Mouse (Mus musculus) forebrain, postnatal 0 days (tissue): ENCODE measurements around the gene Cenpn. TPM values are rescaled to one million over a fixed set of nuclear protein-coding genes. Genes with fewer than 3 reads are reported as not detected.

Source experiments
- ATAC-seq: fragments of 200-750 bp; cut with Nextera tagmentation; 2 replicates; pipeline ENCODE4 v1.8.0; 2017; ENCODE audit warnings: mild to moderate bottlenecking, moderate library complexity
- DNase-seq: peaks from one replicate; pipeline ENCODE4 v3.0.0-alpha.2; 2015
- H3K27ac ChIP-seq: fragments of 300-500 bp; sonication (generic); 2 replicates; pipeline ENCODE4 v1.5.1; 2014; ENCODE audit warnings: low read depth, mild to moderate bottlenecking, antibody characterized with exemption, low read length, moderate library complexity, mixed read lengths
- H3K27me3 ChIP-seq: fragments of 300-500 bp; sonication (generic); 2 replicates; pipeline ENCODE4 v1.6.1; 2014; ENCODE audit warnings: mild to moderate bottlenecking, low read length, mixed read lengths; ENCODE audit not compliant: insufficient read depth
- H3K36me3 ChIP-seq: fragments of 300-500 bp; sonication (generic); 2 replicates; pipeline ENCODE4 v1.6.1; 2014; ENCODE audit warnings: mild to moderate bottlenecking, moderate library complexity; ENCODE audit not compliant: insufficient read depth
- H3K4me1 ChIP-seq: fragments of 300-500 bp; sonication (generic); 2 replicates; pipeline ENCODE4 v1.6.1; 2014; ENCODE audit warnings: antibody characterized with exemption; ENCODE audit not compliant: insufficient read depth
- H3K4me2 ChIP-seq: fragments of 300-500 bp; sonication (generic); 2 replicates; pipeline ENCODE4 v1.6.1; 2014; ENCODE audit warnings: low read depth, mild to moderate bottlenecking, moderate library complexity
- H3K4me3 ChIP-seq: fragments of 300-500 bp; sonication (generic); 2 replicates; pipeline ENCODE4 v1.5.1; 2014; ENCODE audit warnings: low read depth, low read length, mixed read lengths
- H3K9ac ChIP-seq: fragments of 300-500 bp; sonication (generic); 2 replicates; pipeline ENCODE4 v1.6.1; 2014; ENCODE audit warnings: mild to moderate bottlenecking
- H3K9me3 ChIP-seq: fragments of 300-500 bp; sonication (generic); 2 replicates; pipeline ENCODE4 v1.6.1; 2016; ENCODE audit warnings: low read length
- CTCF ChIP-seq: sonication (generic); IDR thresholded peaks from 2 replicates; pipeline ENCODE4 v1.5.1; 2016; ENCODE audit warnings: antibody characterized with exemption, control low read depth, low read depth
- WGBS: fragments of 180-500 bp; shearing (Covaris S2); extraction: QIAGEN DNeasy Blood & Tissue Kit; methylation state at CpG from one replicate; pipeline ENCODE4 v1.1.7; 2014; 5-methylcytosine and 5-hydroxymethylcytosine counted together
- polyA plus RNA-seq: library from polyadenylated mRNA; unstranded; fragments of >200 nt; fragmentation: Nextera tagmentation; extraction: Ambion mirVana; gene quantifications from 2 replicates; pipeline ENCODE4 v1.2.1, GENCODE M21; 2015
- total RNA-seq: library from RNA; depleted of rRNA; stranded (reverse); fragments of >200 nt; gene quantifications from 2 replicates; pipeline ENCODE4 v1.2.3, GENCODE M21; 2014

Cenpn gene
- total and polyA plus RNA-seq, 2 experiments from 2014 or later: 5.2 to 5.9 TPM

- under 1% methylated on average over 22 of the region's 22 CpGs for WGBS
- peak; percentile 23; the same call in 1 of the 2 replicates for ATAC-seq
These were observed 559 bp upstream of the Cenpn start for GRCm38 (mm10) chr8:116921005-116921336.

GRCm38 (mm10) chr8:116922060-116922757, 679 bp downstream of the Cenpn start:
- Histone ChIP-seq H3K36me3 (no peaks in the 10 kb centered on the region), H3K4me2 (peak overlapping the region; percentile 84), H3K4me3 (peak overlapping the region; percentile 85), H3K27me3 (no peaks in the 10 kb centered on the region), H3K4me1 (0 out of 2 replicates have a peak, but pooled peaks cover 4% of the 10 kb centered on the region), H3K27ac (0 out of 2 replicates have a peak overlapping the region, but pooled peaks have one; percentile 78), H3K9ac (peak overlapping the region; percentile 59), H3K9me3 (no peaks in the 10 kb centered on the region)
- no peak for TF ChIP-seq CTCF
- WGBS: 32% methylated on average over 17 of the region's 17 CpGs
- no peak for ATAC-seq
- DNase-seq: no peak

More at GRCm38 (mm10) chr8:116921005-116921336, 559 bp upstream of the Cenpn start:
- no peak for TF ChIP-seq CTCF
- Histone ChIP-seq H3K4me1 (0 out of 2 replicates have a peak, but pooled peaks cover 4% of the 10 kb centered on the region), H3K4me2 (peak overlapping the region; percentile 84), H3K9me3 (no peaks in the 10 kb centered on the region), H3K4me3 (peak overlapping the region; percentile 85), H3K36me3 (no peaks in the 10 kb centered on the region), H3K27me3 (no peaks in the 10 kb centered on the region), H3K27ac (peak overlapping the region; percentile 78), H3K9ac (peak overlapping the region; percentile 59)
- no peak for DNase-seq

- ATAC-seq (no peak), DNase-seq (no peak)
- no peak overlapping the region for H3K9ac ChIP-seq
- H3K27me3 ChIP-seq: no peaks in the 10 kb centered on the region
- H3K4me3 ChIP-seq: no peak overlapping the region
- no peaks in the 10 kb centered on the region for H3K9me3 ChIP-seq
- WGBS: 94% methylated on average over 8 of the region's 8 CpGs
- H3K4me1 ChIP-seq: 0 out of 2 replicates have a peak, but pooled peaks cover 4% of the 10 kb centered on the region
- TF ChIP-seq CTCF: no peak
- H3K4me2 ChIP-seq: no peak overlapping the region
- no peaks in the 10 kb centered on the region for H3K36me3 ChIP-seq
- no peak overlapping the region for H3K27ac ChIP-seq
These were observed 2.0 kb downstream of the Cenpn start for GRCm38 (mm10) chr8:116923526-116923925.

DNA sequence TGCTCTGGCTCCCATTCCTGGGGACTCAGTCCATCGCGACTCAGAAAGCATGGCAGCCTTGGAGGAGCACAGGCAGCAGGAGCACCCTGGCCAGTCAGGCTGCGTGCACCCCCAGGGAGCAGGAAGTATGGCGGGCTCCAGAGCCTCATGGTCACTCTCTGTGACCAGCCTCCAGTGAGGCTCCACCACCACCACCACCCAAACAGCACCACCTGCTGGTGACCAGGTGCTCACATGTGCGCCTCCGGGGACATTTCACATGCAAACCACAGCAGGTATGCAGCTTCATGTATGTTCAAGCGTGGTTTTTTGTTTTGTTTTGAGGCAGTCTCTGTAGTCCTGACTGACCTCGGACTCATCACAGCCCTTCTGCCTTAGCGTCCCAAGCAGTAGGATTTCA, 6.3 kb downstream of the Cenpn start:
- peak; percentile 44 for TF ChIP-seq CTCF
- Histone ChIP-seq H3K9me3 (no peaks in the 10 kb centered on the region), H3K27ac (no peak overlapping the region), H3K4me2 (no peak overlapping the region), H3K9ac (no peak overlapping the region), H3K36me3 (no peaks in the 10 kb centered on the region), H3K4me1 (no peaks in the 10 kb centered on the region), H3K4me3 (no peak overlapping the region), H3K27me3 (no peaks in the 10 kb centered on the region)
- ATAC-seq: no peak
- DNase-seq: no peak
- WGBS: 79% methylated on average over 9 of the region's 9 CpGs

GRCm38 (mm10) chr8:116928588-116928987, 7.1 kb downstream of the Cenpn start:
- 89% methylated on average over 5 of the region's 5 CpGs for WGBS

DNA sequence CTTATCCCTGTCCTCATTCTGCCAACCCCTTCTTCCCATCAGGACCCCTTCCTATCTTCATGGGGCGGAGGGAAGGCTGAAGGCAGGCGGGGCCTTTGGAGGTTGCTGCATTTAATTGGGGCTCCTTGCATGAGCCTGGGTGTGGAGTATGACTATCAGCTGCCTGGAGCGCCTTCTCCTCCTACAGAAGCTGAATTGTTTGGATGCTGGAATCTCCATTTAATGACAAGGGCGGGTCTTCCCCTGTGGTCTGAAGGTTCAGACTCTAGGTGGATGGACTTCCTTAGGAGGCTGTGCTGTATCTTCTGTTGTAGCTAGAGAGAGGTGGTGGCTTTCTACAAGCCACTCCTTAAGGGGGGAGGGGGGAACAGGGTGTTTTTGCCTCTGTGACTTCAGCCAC, 13.4 kb downstream of the Cenpn start:
- H3K4me3 ChIP-seq: no peak overlapping the region
- no peaks in the 10 kb centered on the region for H3K27me3 ChIP-seq
- H3K4me2 ChIP-seq: no peak overlapping the region
- no peak overlapping the region for H3K9ac ChIP-seq
- no peak overlapping the region for H3K27ac ChIP-seq
- H3K36me3 ChIP-seq: no peaks in the 10 kb centered on the region; the same call in 1 of the 2 replicates
- no peaks in the 10 kb centered on the region for H3K4me1 ChIP-seq
- WGBS: 94% methylated on average over 4 of the region's 4 CpGs
- H3K9me3 ChIP-seq: no peaks in the 10 kb centered on the region
- TF ChIP-seq CTCF: no peak
- DNase-seq (no peak), ATAC-seq (no peak)

More at GRCm38 (mm10) chr8:116928588-116928987, 7.1 kb downstream of the Cenpn start:
- no peaks in the 10 kb centered on the region for H3K9me3 ChIP-seq
- DNase-seq (no peak), ATAC-seq (no peak)
- H3K4me2 ChIP-seq: no peak overlapping the region
- no peaks in the 10 kb centered on the region for H3K27me3 ChIP-seq
- peak; percentile 22; the same call in 1 of the 2 replicates for TF ChIP-seq CTCF
- H3K4me1 ChIP-seq: no peaks in the 10 kb centered on the region
- H3K27ac ChIP-seq: no peak overlapping the region
- no peak overlapping the region for H3K9ac ChIP-seq
- no peak overlapping the region for H3K4me3 ChIP-seq
- no peaks in the 10 kb centered on the region for H3K36me3 ChIP-seq

DNA sequence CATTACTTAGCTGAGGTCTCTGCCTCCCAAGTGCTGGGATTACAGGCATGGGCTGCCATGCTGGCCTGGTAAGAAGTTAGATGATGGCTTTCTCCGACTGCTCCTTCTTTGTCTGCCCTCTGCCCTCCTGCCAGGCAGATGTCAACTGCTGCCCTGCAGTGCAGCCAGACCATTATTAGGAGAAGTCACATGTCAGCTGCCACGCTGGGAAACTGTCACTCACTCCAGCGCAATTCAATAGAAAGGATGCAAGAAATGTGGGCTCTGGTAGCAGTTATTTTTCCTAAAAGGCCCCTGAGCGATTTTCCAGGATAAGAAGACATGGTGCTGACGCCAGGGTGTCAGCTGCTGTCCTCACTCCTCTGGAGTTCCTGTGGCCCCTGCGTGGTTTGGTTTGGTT, 14.0 kb downstream of the Cenpn start:
- Histone ChIP-seq H3K9ac (no peak overlapping the region), H3K4me1 (no peaks in the 10 kb centered on the region), H3K4me2 (no peak overlapping the region), H3K27ac (no peak overlapping the region), H3K4me3 (no peak overlapping the region), H3K36me3 (no peaks in the 10 kb centered on the region; the same call in 1 of the 2 replicates), H3K9me3 (no peaks in the 10 kb centered on the region), H3K27me3 (no peaks in the 10 kb centered on the region)
- TF ChIP-seq CTCF: no peak
- 49% methylated on average over 6 of the region's 6 CpGs for WGBS
- ATAC-seq: no peak
- no peak for DNase-seq
